Mouse (Mus musculus) B cell, adult 67 days (primary cell): ENCODE data around the gene Lrrc55. TPM values are rescaled to one million over a fixed set of nuclear protein-coding genes. Genes with fewer than 3 reads are reported as not detected.

ENCODE experiments used
- total RNA-seq, 2 experiments: library from RNA; stranded (reverse); gene quantifications; 4 replicates each; pipeline ENCODE4 v1.2.4; 2023

The Lrrc55 gene
- total RNA-seq, result not detected

DNA sequence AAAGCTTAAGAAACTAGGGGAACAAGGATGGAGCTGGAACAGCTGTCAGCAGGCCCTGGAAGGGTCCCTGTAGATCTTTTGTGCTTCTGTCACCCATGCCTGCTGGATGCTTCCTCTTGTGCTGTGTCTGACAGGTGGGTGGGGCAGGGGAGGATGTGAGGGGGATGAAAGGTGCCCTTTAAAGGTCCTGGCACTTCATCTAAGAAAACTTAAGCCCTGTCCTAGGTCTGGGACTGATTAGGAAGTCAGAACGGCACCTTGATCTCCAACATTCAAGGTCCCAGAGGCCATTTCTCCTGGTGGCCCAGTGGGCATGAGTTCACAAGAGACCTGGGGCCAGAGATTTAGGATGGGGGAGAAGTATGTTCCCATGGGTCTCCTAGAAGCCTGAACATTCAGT, at the start of gene Lrrc55:
Lrrc55 (minus strand) TSS at position 297 of the 400 bp plus-strand sequence.

DNA sequence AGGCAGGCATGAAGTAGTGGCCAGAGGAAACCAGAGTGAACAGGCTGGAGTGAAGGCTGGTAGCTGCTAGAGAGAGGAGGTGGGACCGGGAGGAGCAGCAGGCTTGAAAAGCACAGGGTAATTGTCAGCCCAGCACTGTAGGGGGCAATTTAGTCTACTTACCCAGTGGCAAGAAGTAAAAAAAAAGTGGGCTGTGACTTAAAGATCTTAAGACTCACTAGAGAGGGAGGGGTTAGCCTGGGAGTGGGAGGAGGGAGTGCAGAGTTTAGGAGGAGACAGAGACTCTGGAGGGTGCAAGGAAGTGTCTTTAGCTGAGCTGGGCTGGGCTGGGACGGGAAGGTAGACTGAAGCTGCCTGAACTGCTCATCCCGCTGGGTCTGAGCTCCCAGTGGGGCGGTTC, 60.9 kb downstream of the Lrrc55 start, which contains the start of gene Aplnr:
Aplnr (plus strand) TSS at position 137 of the 400 bp plus-strand sequence.

Other genes with a start within 250 kb of the Lrrc55 start
- gene Prg2, start 216.7 kb downstream of the Lrrc55 start, total RNA-seq, result 1 to 10 TPM in 1 of 2 experiments, not detected in 1; 1.4 TPM
- gene Prg3, start 209.0 kb downstream of the Lrrc55 start, total RNA-seq, result not detected
- gene Ssrp1, start 160.0 kb downstream of the Lrrc55 start, total RNA-seq, result 100 to 1,000 TPM; 164 to 186 TPM
- not detected for gene P2rx3, start 159.7 kb downstream of the Lrrc55 start, total RNA-seq
- 10 to 100 TPM; 37.5 to 47.0 TPM for gene Tnks1bp1, start 149.2 kb downstream of the Lrrc55 start, total RNA-seq
- not detected for gene Aplnr, start 61.0 kb downstream of the Lrrc55 start, total RNA-seq
- gene Olfr987, start 142.1 kb upstream of the Lrrc55 start, total RNA-seq, result not detected
- gene Olfr988, start 166.0 kb upstream of the Lrrc55 start, total RNA-seq, result not detected
- not detected for gene Olfr992, start 212.3 kb upstream of the Lrrc55 start, total RNA-seq
- not detected for gene Olfr993, start 217.7 kb upstream of the Lrrc55 start, total RNA-seq
- gene Olfr994, start 239.3 kb upstream of the Lrrc55 start, total RNA-seq, result not detected
- not detected for gene Olfr995, start 246.4 kb upstream of the Lrrc55 start, total RNA-seq